In the genomic region with DNA sequence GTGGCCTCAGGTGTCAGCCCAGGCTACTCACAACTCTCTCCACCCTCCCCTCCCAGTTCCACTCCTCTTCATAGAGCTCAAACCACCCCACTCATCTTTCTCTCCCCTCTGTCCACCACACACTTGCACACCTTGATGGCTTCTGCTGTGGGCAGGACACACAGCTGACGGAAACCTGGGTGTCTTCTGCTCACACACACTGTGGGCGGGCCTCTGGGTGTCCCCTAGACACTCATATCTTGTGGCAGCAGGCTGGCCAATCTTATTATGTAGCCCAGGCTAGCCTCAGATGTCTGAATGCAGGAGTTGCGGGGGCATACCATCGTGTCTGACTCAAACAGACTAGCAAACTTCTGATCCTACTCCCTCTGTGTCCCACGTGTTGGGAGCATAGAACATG, we compare ENCODE assay signal across 25 mouse cellular contexts.
A peak's percentile ranks its signal among the peaks of the same experiment; 100 is the strongest.
DNase-seq lines count a peak whose midpoint lies in the region; ATAC-seq and TF ChIP-seq lines count a peak whose summit lies in the region.
"Had no signal": no experiment of that assay in that cellular context is flagged by ENCODE, and none has a peak within 500 bp of the region (broad histone marks: within the 10 kb centered on the region; RNA-seq: fewer than 3 reads in every experiment).

No protein-coding gene starts in this region.

- H3K27ac ChIP-seq in heart, embryonic 11.5 days (ENCODE audit: low read depth, low read length) = no peak overlapping the region
- H3K27ac ChIP-seq in stomach, embryonic 15.5 days = no peak overlapping the region
- no peak overlapping the region for H3K27ac ChIP-seq in stomach, postnatal 0 days (replicated peaks)
- peak overlapping the region; percentile 87 for H3K27ac ChIP-seq in liver, postnatal 0 days (ENCODE audit: low read depth)
- H3K27ac ChIP-seq: forebrain, embryonic 12.5 days; intestine, embryonic 15.5 days; layer of hippocampus, adult 2 months; limb, embryonic 13.5 days had no signal

- H3K4me3 ChIP-seq in heart, embryonic 11.5 days (ENCODE audit: low read depth, low read length) = no peak overlapping the region
- no peak overlapping the region for H3K4me3 ChIP-seq in stomach, embryonic 15.5 days (replicated peaks)
- H3K4me3 ChIP-seq in stomach, postnatal 0 days (ENCODE audit: low read depth, low read length) = no peak overlapping the region
- H3K4me3 ChIP-seq in liver, postnatal 0 days (ENCODE audit: low read depth, low read length) = no peak overlapping the region
- H3K4me3 ChIP-seq: forebrain, embryonic 12.5 days; intestine, embryonic 15.5 days; layer of hippocampus, adult 2 months; limb, embryonic 13.5 days had no signal

- no peak overlapping the region for H3K9ac ChIP-seq in heart, embryonic 11.5 days (ENCODE audit: low read depth, low read length)
- H3K9ac ChIP-seq in stomach, embryonic 15.5 days = no peak overlapping the region
- no peak overlapping the region for H3K9ac ChIP-seq in stomach, postnatal 0 days (ENCODE audit: low read length)
- H3K9ac ChIP-seq in liver, postnatal 0 days (replicated peaks) = 0 out of 2 replicates have a peak overlapping the region, but pooled peaks have one; percentile 3
- H3K9ac ChIP-seq: forebrain, embryonic 12.5 days; intestine, embryonic 15.5 days; limb, embryonic 13.5 days; lung, embryonic 14.5 days had no signal

- DNase-seq in heart, adult 11 months = peak; percentile 66
- no peak for DNase-seq in stomach, postnatal 0 days (ENCODE audit: low spot score)
- no peak for DNase-seq in liver, postnatal 0 days
- DNase-seq in MN1 (ENCODE audit: low spot score) = no peak
- DNase-seq in adrenal gland, postnatal 4 days (ENCODE audit: low spot score in 2 of 2) = no peak
- no peak for DNase-seq in adrenal gland, postnatal 25 days
- DNase-seq: adrenal gland, postnatal 14 days; cerebellum, adult 11 months; cerebellum, postnatal 10 days; gastrocnemius, postnatal 36 days; kidney, adult 8-10 months; kidney, postnatal 14 days; layer of hippocampus, postnatal 36 days; lung, embryonic 14.5 days; retina, postnatal 1 day; right cerebral cortex, postnatal 25 days; thymus, adult 18-20 months; thymus, postnatal 36 days had no signal

- no peaks in the 10 kb centered on the region for H3K36me3 ChIP-seq in heart, embryonic 11.5 days (ENCODE audit: control insufficient read depth, insufficient read depth, low read length)
- H3K36me3 ChIP-seq in stomach, embryonic 15.5 days = no peaks in the 10 kb centered on the region
- no peaks in the 10 kb centered on the region for H3K36me3 ChIP-seq in stomach, postnatal 0 days (ENCODE audit: control insufficient read depth, insufficient read depth, low read length)
- no peaks in the 10 kb centered on the region for H3K36me3 ChIP-seq in liver, postnatal 0 days (replicated peaks; ENCODE audit: insufficient read depth, low read length)
- H3K36me3 ChIP-seq: forebrain, embryonic 12.5 days; intestine, embryonic 15.5 days; limb, embryonic 13.5 days had no signal

- WGBS in heart, embryonic 11.5 days (ENCODE audit: insufficient replicate concordance) = 80% methylated on average over 5 of the region's 5 CpGs
- WGBS in stomach, embryonic 15.5 days = 91% methylated on average over 5 of the region's 5 CpGs
- 87% methylated on average over 5 of the region's 5 CpGs for WGBS in stomach, postnatal 0 days
- 76% methylated on average over 5 of the region's 5 CpGs for WGBS in liver, postnatal 0 days (ENCODE audit: insufficient replicate concordance)

- no peaks in the 10 kb centered on the region for H3K4me1 ChIP-seq in heart, embryonic 11.5 days (ENCODE audit: control insufficient read depth, insufficient read depth, low read length)
- no peaks in the 10 kb centered on the region for H3K4me1 ChIP-seq in stomach, embryonic 15.5 days
- no peaks in the 10 kb centered on the region for H3K4me1 ChIP-seq in stomach, postnatal 0 days (replicated peaks; ENCODE audit: control insufficient read depth, insufficient read depth)
- H3K4me1 ChIP-seq in liver, postnatal 0 days (ENCODE audit: insufficient read depth) = peaks cover 23% of the 10 kb centered on the region
- H3K4me1 ChIP-seq: intestine, embryonic 15.5 days; limb, embryonic 13.5 days had no signal

- no peak for TF ChIP-seq EP300 in stomach, postnatal 0 days (optimal IDR thresholded peaks at IDR 0.05)
- peak; percentile 31; the same call in 1 of the 2 replicates for TF ChIP-seq EP300 in liver, postnatal 0 days (IDR thresholded peaks at IDR 0.05; ENCODE audit: low read depth)

- no peak overlapping the region for H3K4me2 ChIP-seq in heart, embryonic 11.5 days
- H3K4me2 ChIP-seq in stomach, embryonic 15.5 days = no peak overlapping the region
- no peak overlapping the region for H3K4me2 ChIP-seq in stomach, postnatal 0 days (replicated peaks; ENCODE audit: low read depth)
- H3K4me2 ChIP-seq in liver, postnatal 0 days (ENCODE audit: low read depth, low read length) = no peak overlapping the region
- H3K4me2 ChIP-seq: forebrain, embryonic 12.5 days; intestine, embryonic 15.5 days; limb, embryonic 13.5 days; lung, embryonic 14.5 days had no signal

- no peak for ATAC-seq in heart, embryonic 11.5 days (replicated peaks; ENCODE audit: insufficient number of reproducible peaks, low FRiP score, low TSS enrichment)
- peak; percentile 72; the same call in 1 of the 2 replicates for ATAC-seq in stomach, embryonic 15.5 days (ENCODE audit: insufficient read depth, low FRiP score, low read depth)
- ATAC-seq in stomach, postnatal 0 days (ENCODE audit: low FRiP score, low TSS enrichment) = no peak
- peak; percentile 70 for ATAC-seq in liver, postnatal 0 days
- ATAC-seq: hindbrain, embryonic 16.5 days; intestine, embryonic 15.5 days had no signal

- TF ChIP-seq CTCF in stomach, postnatal 0 days (IDR thresholded peaks at IDR 0.05; ENCODE audit: low read depth) = no peak
- TF ChIP-seq CTCF in liver, postnatal 0 days (IDR thresholded peaks at IDR 0.05; ENCODE audit: low read depth) = no peak

- no peaks in the 10 kb centered on the region for H3K9me3 ChIP-seq in heart, embryonic 11.5 days (replicated peaks; ENCODE audit: control insufficient read depth, low read length)
- no peaks in the 10 kb centered on the region for H3K9me3 ChIP-seq in stomach, embryonic 15.5 days
- no peaks in the 10 kb centered on the region for H3K9me3 ChIP-seq in stomach, postnatal 0 days (ENCODE audit: control insufficient read depth, low read length)
- no peaks in the 10 kb centered on the region for H3K9me3 ChIP-seq in liver, postnatal 0 days (ENCODE audit: low read length)
- H3K9me3 ChIP-seq: forebrain, embryonic 12.5 days; intestine, embryonic 15.5 days; limb, embryonic 13.5 days had no signal

- no peaks in the 10 kb centered on the region for H3K27me3 ChIP-seq in heart, embryonic 11.5 days (ENCODE audit: control insufficient read depth, insufficient read depth, low read length)
- H3K27me3 ChIP-seq in stomach, embryonic 15.5 days (replicated peaks) = no peaks in the 10 kb centered on the region
- no peaks in the 10 kb centered on the region for H3K27me3 ChIP-seq in stomach, postnatal 0 days (ENCODE audit: control insufficient read depth, insufficient read depth, low read length)
- no peaks in the 10 kb centered on the region for H3K27me3 ChIP-seq in liver, postnatal 0 days (ENCODE audit: insufficient read depth, low read length)
- H3K27me3 ChIP-seq: forebrain, embryonic 12.5 days; intestine, embryonic 15.5 days; limb, embryonic 13.5 days had no signal

Comparison
In these comparisons a context has a peak if more than half of its experiments do, and no peak if none do; other contexts are left out.
1. ATAC-seq: peak in stomach, embryonic 15.5 days (single experiment) and liver, postnatal 0 days (single experiment); none in heart, embryonic 11.5 days (single experiment) and stomach, postnatal 0 days (single experiment).